In the genomic region with DNA sequence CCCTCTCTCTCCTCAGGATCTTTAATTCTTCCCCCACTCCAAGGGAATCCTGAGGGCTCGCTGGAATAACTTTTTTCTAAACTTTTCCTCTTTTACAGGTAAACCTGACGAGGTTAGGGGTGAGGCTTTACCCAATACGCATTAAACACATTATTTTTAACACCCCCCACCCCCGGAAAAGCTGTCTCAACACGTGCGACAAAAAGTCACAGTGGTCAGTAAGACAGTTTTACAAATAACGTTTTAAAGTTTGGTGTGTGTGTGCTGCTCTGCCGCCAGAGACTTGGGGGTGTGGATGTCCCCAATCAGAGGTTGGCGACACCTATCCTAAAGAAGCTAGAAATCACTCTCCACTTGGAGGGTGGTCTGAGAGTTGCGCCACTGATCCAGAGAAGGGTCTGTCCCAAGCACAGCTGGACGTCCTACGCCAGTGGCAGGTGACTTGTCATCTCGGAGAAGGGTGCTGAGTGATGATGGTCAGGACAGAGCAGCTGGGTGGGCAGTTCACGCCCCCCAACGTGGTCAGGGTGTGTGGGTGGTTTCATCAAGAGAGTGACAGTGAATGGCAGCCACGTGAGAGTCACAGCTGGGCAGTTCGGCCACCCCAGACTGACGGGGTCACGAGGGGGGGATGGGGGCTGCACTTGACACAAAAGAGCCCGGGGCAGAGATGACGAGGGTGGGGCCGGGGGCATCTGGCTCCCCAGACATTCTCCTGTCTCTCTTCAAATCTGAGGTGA, we compare ENCODE assay signal across 8 mouse cellular contexts. TPM values are rescaled to one million over a fixed set of nuclear protein-coding genes. Genes with fewer than 3 reads are reported as not detected.
DNase-seq lines count a peak whose midpoint lies in the region; ATAC-seq lines count a peak whose summit lies in the region.

No protein-coding gene starts in this region.

- H3K36me3 ChIP-seq in embryonic facial prominence, embryonic 14.5 days (ENCODE audit: control insufficient read depth, insufficient read depth, low read length) = peaks cover 22% of the 10 kb centered on the region
- H3K36me3 ChIP-seq in hindbrain, embryonic 11.5 days (ENCODE audit: control insufficient read depth, insufficient read depth, low read length) = no peaks in the 10 kb centered on the region
- 0 out of 2 replicates have a peak, but pooled peaks cover 3% of the 10 kb centered on the region for H3K36me3 ChIP-seq in liver, embryonic 12.5 days
- H3K36me3 ChIP-seq in neural tube, embryonic 12.5 days = peaks cover 13% of the 10 kb centered on the region

- H3K4me1 ChIP-seq in embryonic facial prominence, embryonic 14.5 days (ENCODE audit: control insufficient read depth, insufficient read depth, low read length) = peaks cover 38% of the 10 kb centered on the region
- H3K4me1 ChIP-seq in hindbrain, embryonic 11.5 days (replicated peaks; ENCODE audit: control insufficient read depth, insufficient read depth, low read length) = peaks cover 30% of the 10 kb centered on the region
- peaks cover 84% of the 10 kb centered on the region for H3K4me1 ChIP-seq in liver, embryonic 12.5 days
- H3K4me1 ChIP-seq in neural tube, embryonic 12.5 days = peaks cover 57% of the 10 kb centered on the region

- intact Hi-C loops in left cerebral cortex, postnatal 36 days (cut with DNase I) = loop anchor here (1.0 to 5.0 kb wide), 4 partner anchors 27 to 270 kb away; a partner anchor contains a TSS

- WGBS in embryonic facial prominence, embryonic 14.5 days = under 1% methylated on average over 20 of the region's 22 CpGs
- WGBS in hindbrain, embryonic 11.5 days = under 1% methylated on average over 22 of the region's 22 CpGs
- 1% methylated on average over 22 of the region's 22 CpGs for WGBS in liver, embryonic 12.5 days (ENCODE audit: insufficient replicate concordance)
- WGBS in neural tube, embryonic 12.5 days = under 1% methylated on average over 22 of the region's 22 CpGs

- ATAC-seq in embryonic facial prominence, embryonic 14.5 days (ENCODE audit: low read depth) = no peak
- ATAC-seq in hindbrain, embryonic 11.5 days (ENCODE audit: low FRiP score) = peak; percentile 58
- ATAC-seq in liver, embryonic 12.5 days = no peak
- no peak for ATAC-seq in neural tube, embryonic 12.5 days (ENCODE audit: low FRiP score, low read depth)

- no peaks in the 10 kb centered on the region for H3K27me3 ChIP-seq in embryonic facial prominence, embryonic 14.5 days (replicated peaks; ENCODE audit: control insufficient read depth, insufficient read depth, low read length)
- H3K27me3 ChIP-seq in hindbrain, embryonic 11.5 days (ENCODE audit: control insufficient read depth, insufficient read depth, low read length) = no peaks in the 10 kb centered on the region
- peaks cover 70% of the 10 kb centered on the region for H3K27me3 ChIP-seq in liver, embryonic 12.5 days (replicated peaks)
- H3K27me3 ChIP-seq in neural tube, embryonic 12.5 days (replicated peaks) = no peaks in the 10 kb centered on the region

- H3K4me2 ChIP-seq in embryonic facial prominence, embryonic 14.5 days (ENCODE audit: low read depth, low read length) = peak overlapping the region; percentile 73
- H3K4me2 ChIP-seq in hindbrain, embryonic 11.5 days (replicated peaks; ENCODE audit: low read depth, low read length) = peak overlapping the region; percentile 84
- peak overlapping the region; percentile 98 for H3K4me2 ChIP-seq in liver, embryonic 12.5 days
- peak overlapping the region; percentile 90 for H3K4me2 ChIP-seq in neural tube, embryonic 12.5 days (replicated peaks)

- H3K9me3 ChIP-seq in embryonic facial prominence, embryonic 14.5 days (ENCODE audit: control insufficient read depth, low read length) = no peaks in the 10 kb centered on the region
- H3K9me3 ChIP-seq in hindbrain, embryonic 11.5 days (ENCODE audit: control insufficient read depth, low read length) = no peaks in the 10 kb centered on the region
- H3K9me3 ChIP-seq in liver, embryonic 12.5 days (replicated peaks) = no peaks in the 10 kb centered on the region
- H3K9me3 ChIP-seq in neural tube, embryonic 12.5 days = no peaks in the 10 kb centered on the region

- peak; percentile 79 for DNase-seq in embryo, embryonic 10 days (ENCODE audit: low spot score)
- no peak for DNase-seq in embryo, embryonic 9.5 days (ENCODE audit: extremely low spot score)
- DNase-seq in CD4-positive helper T cell, adult 2 months (ENCODE audit: low read depth, low spot score) = peak; percentile 48
- peak; percentile 52 for DNase-seq in embryonic facial prominence, embryonic 14.5 days (ENCODE audit: low spot score)
- DNase-seq in hindbrain, embryonic 11.5 days (ENCODE audit: low spot score) = no peak
- DNase-seq in left cerebral cortex, postnatal 36 days (ENCODE audit: low spot score in 2 of 2) = no peak

- H3K27ac ChIP-seq in embryonic facial prominence, embryonic 14.5 days (replicated peaks; ENCODE audit: low read depth, low read length) = peak overlapping the region; percentile 100
- peak overlapping the region; percentile 100 for H3K27ac ChIP-seq in hindbrain, embryonic 11.5 days (ENCODE audit: low read depth, low read length)
- H3K27ac ChIP-seq in liver, embryonic 12.5 days = peak overlapping the region; percentile 84
- H3K27ac ChIP-seq in neural tube, embryonic 12.5 days = peak overlapping the region; percentile 99

- H3K4me3 ChIP-seq in embryonic facial prominence, embryonic 14.5 days (ENCODE audit: low read depth, low read length) = peak overlapping the region; percentile 95
- peak overlapping the region; percentile 95 for H3K4me3 ChIP-seq in hindbrain, embryonic 11.5 days (ENCODE audit: low read depth, low read length)
- peak overlapping the region; percentile 77 for H3K4me3 ChIP-seq in liver, embryonic 12.5 days
- peak overlapping the region; percentile 99 for H3K4me3 ChIP-seq in neural tube, embryonic 12.5 days

- peak overlapping the region; percentile 100 for H3K9ac ChIP-seq in embryonic facial prominence, embryonic 14.5 days (ENCODE audit: low read depth, low read length)
- peak overlapping the region; percentile 100 for H3K9ac ChIP-seq in hindbrain, embryonic 11.5 days (ENCODE audit: low read depth, low read length)
- peak overlapping the region; percentile 88; the same call in 1 of the 2 replicates for H3K9ac ChIP-seq in liver, embryonic 12.5 days
- H3K9ac ChIP-seq in neural tube, embryonic 12.5 days = peak overlapping the region; percentile 99

RNA-seq across cellular contexts. Expression of a gene that starts 1.4 kb away (rescaled TPM):
- 68.9 and 73.3 TPM in 2 replicates for polyA plus RNA-seq in embryonic facial prominence, embryonic 14.5 days (2014; fragmentation: Nextera tagmentation; extraction: Ambion mirVana)
- polyA plus RNA-seq in hindbrain, embryonic 11.5 days (2014; fragmentation: Nextera tagmentation; extraction: Ambion mirVana) = 44.3 and 57.1 TPM in 2 replicates
- 4.7 and 6.4 TPM in 2 replicates for polyA plus RNA-seq in liver, embryonic 12.5 days (2016; fragmentation: Nextera tagmentation; extraction: Ambion mirVana)
- 87.1 and 93.0 TPM in 2 replicates for polyA plus RNA-seq in neural tube, embryonic 12.5 days (2016; fragmentation: Nextera tagmentation; extraction: Ambion mirVana)
- 100 to 1,000 TPM; 421 to 443 TPM for total RNA-seq in left cerebral cortex, postnatal 36 days (2021)

RNA-seq across cellular contexts. Expression of a gene that starts 27.5 kb away (rescaled TPM):
- polyA plus RNA-seq in embryonic facial prominence, embryonic 14.5 days (2014; fragmentation: Nextera tagmentation; extraction: Ambion mirVana) = 160 and 177 TPM in 2 replicates
- polyA plus RNA-seq in hindbrain, embryonic 11.5 days (2014; fragmentation: Nextera tagmentation; extraction: Ambion mirVana) = 120 and 124 TPM in 2 replicates
- 111 and 119 TPM in 2 replicates for polyA plus RNA-seq in liver, embryonic 12.5 days (2016; fragmentation: Nextera tagmentation; extraction: Ambion mirVana)
- 105 and 111 TPM in 2 replicates for polyA plus RNA-seq in neural tube, embryonic 12.5 days (2016; fragmentation: Nextera tagmentation; extraction: Ambion mirVana)
- total RNA-seq in left cerebral cortex, postnatal 36 days (2021) = 100 to 1,000 TPM in 1 of 2 experiments, 10 to 100 TPM in 1; 97.9 to 108 TPM

RNA-seq across cellular contexts. Expression of a gene that starts 27.5 kb away (rescaled TPM):
- polyA plus RNA-seq in embryonic facial prominence, embryonic 14.5 days (2014; fragmentation: Nextera tagmentation; extraction: Ambion mirVana) = 15.6 and 17.1 TPM in 2 replicates
- polyA plus RNA-seq in hindbrain, embryonic 11.5 days (2014; fragmentation: Nextera tagmentation; extraction: Ambion mirVana) = 28.7 and 34.9 TPM in 2 replicates
- 1.5 and 1.7 TPM in 2 replicates for polyA plus RNA-seq in liver, embryonic 12.5 days (2016; fragmentation: Nextera tagmentation; extraction: Ambion mirVana)
- 51.3 and 58.6 TPM in 2 replicates for polyA plus RNA-seq in neural tube, embryonic 12.5 days (2016; fragmentation: Nextera tagmentation; extraction: Ambion mirVana)
- total RNA-seq in left cerebral cortex, postnatal 36 days (2021) = 100 to 1,000 TPM; 150 to 171 TPM

RNA-seq across cellular contexts. Expression of a gene that starts 27.6 kb away (rescaled TPM):
- polyA plus RNA-seq in embryonic facial prominence, embryonic 14.5 days (2014; fragmentation: Nextera tagmentation; extraction: Ambion mirVana) = 23.8 and 24.2 TPM in 2 replicates
- polyA plus RNA-seq in hindbrain, embryonic 11.5 days (2014; fragmentation: Nextera tagmentation; extraction: Ambion mirVana) = 32.7 and 45.2 TPM in 2 replicates
- polyA plus RNA-seq in liver, embryonic 12.5 days (2016; fragmentation: Nextera tagmentation; extraction: Ambion mirVana) = 15.1 and 15.7 TPM in 2 replicates
- polyA plus RNA-seq in neural tube, embryonic 12.5 days (2016; fragmentation: Nextera tagmentation; extraction: Ambion mirVana) = 48.5 and 49.9 TPM in 2 replicates
- 10 to 100 TPM; 36.4 to 43.1 TPM for total RNA-seq in left cerebral cortex, postnatal 36 days (2021)

RNA-seq across cellular contexts. Expression of a gene that starts 30.2 kb away (rescaled TPM):
- 19.2 and 21.0 TPM in 2 replicates for polyA plus RNA-seq in embryonic facial prominence, embryonic 14.5 days (2014; fragmentation: Nextera tagmentation; extraction: Ambion mirVana)
- 15.7 and 17.1 TPM in 2 replicates for polyA plus RNA-seq in hindbrain, embryonic 11.5 days (2014; fragmentation: Nextera tagmentation; extraction: Ambion mirVana)
- polyA plus RNA-seq in liver, embryonic 12.5 days (2016; fragmentation: Nextera tagmentation; extraction: Ambion mirVana) = 14.4 and 15.4 TPM in 2 replicates
- polyA plus RNA-seq in neural tube, embryonic 12.5 days (2016; fragmentation: Nextera tagmentation; extraction: Ambion mirVana) = 13.7 TPM in 2 replicates
- 1 to 10 TPM; 2.9 to 4.7 TPM for total RNA-seq in left cerebral cortex, postnatal 36 days (2021)

Comparison
In these comparisons a context has a peak if more than half of its experiments do, and no peak if none do; other contexts are left out.
1. DNase-seq: peak in embryo, embryonic 10 days (single experiment), CD4-positive helper T cell, adult 2 months (single experiment) and embryonic facial prominence, embryonic 14.5 days (single experiment); none in embryo, embryonic 9.5 days (single experiment), hindbrain, embryonic 11.5 days (single experiment) and left cerebral cortex, postnatal 36 days (0 of 2).
2. Peak in every context shown above with its lines, with median percentiles within 50 percentile points of each other: H3K27ac ChIP-seq, H3K4me2 ChIP-seq, H3K4me3 ChIP-seq and H3K9ac ChIP-seq.